In the genomic region with DNA sequence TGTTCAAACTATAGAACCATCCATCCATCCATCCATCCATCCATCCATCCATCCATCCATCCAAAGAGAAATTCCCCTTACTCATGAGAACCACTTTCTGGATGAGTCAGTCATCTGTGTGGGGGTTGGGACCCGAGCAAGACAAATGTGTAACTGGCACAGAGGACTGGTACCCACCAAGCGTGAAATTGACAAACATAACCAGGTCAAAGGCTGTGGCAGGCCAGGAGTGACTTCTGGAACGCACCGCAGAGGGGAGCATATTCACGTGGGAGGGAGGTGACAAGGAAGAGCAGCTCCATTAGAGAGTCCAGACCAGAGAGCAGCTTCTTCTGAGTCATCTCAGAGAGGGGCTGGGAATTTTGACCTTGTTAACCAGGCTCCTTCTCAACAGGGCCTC, we compare ENCODE assay signal across 18 mouse cellular contexts. TPM values are rescaled to one million over a fixed set of nuclear protein-coding genes. Genes with fewer than 3 reads are reported as not detected.
"Had no signal": no experiment of that assay in that cellular context is flagged by ENCODE, and none has a peak within 500 bp of the region (broad histone marks: within the 10 kb centered on the region; RNA-seq: fewer than 3 reads in every experiment).

No protein-coding gene starts in this region.

- DNase-seq: layer of hippocampus, adult 9-11 months; layer of hippocampus, postnatal 36 days; lung, postnatal 14 days; thymus, adult 18-20 months; thymus, postnatal 14 days had no signal

- H3K9me3 ChIP-seq: limb, embryonic 15.5 days; liver, embryonic 12.5 days; lung, embryonic 15.5 days; megakaryocyte, embryonic 14.5 days; midbrain, embryonic 15.5 days; neural tube, embryonic 12.5 days had no signal

- H3K36me3 ChIP-seq: liver, embryonic 12.5 days had no signal

- H3K4me2 ChIP-seq: limb, embryonic 15.5 days; liver, embryonic 12.5 days; lung, embryonic 15.5 days; midbrain, embryonic 11.5 days; midbrain, embryonic 15.5 days; neural tube, embryonic 12.5 days had no signal

- H3K4me3 ChIP-seq: limb, embryonic 15.5 days; liver, embryonic 12.5 days; lung, embryonic 15.5 days; megakaryocyte, embryonic 14.5 days; midbrain, embryonic 15.5 days; neural tube, embryonic 12.5 days had no signal

- H3K9ac ChIP-seq: limb, embryonic 15.5 days; liver, embryonic 12.5 days; lung, embryonic 15.5 days; midbrain, embryonic 15.5 days; neural tube, embryonic 12.5 days had no signal

- ATAC-seq: intestine, embryonic 16.5 days; liver, embryonic 12.5 days; midbrain, embryonic 15.5 days had no signal

- H3K4me1 ChIP-seq: limb, embryonic 15.5 days; liver, embryonic 12.5 days; lung, embryonic 15.5 days; midbrain, embryonic 15.5 days; neural tube, embryonic 12.5 days had no signal

- H3K27me3 ChIP-seq: limb, embryonic 15.5 days; liver, embryonic 12.5 days; lung, embryonic 15.5 days; midbrain, embryonic 15.5 days; neural tube, embryonic 12.5 days had no signal

- H3K27ac ChIP-seq: limb, embryonic 15.5 days; liver, embryonic 12.5 days; lung, embryonic 15.5 days; macrophage; midbrain, embryonic 15.5 days; neural tube, embryonic 12.5 days; stomach, postnatal 0 days had no signal

RNA-seq across cellular contexts. Expression of gene Slc5a10, which starts 1.5 kb away (rescaled TPM):
- total RNA-seq: monocyte, adult 5-6 weeks had no signal
- polyA plus RNA-seq: limb, embryonic 15.5 days; liver, embryonic 12.5 days; liver, embryonic 16.5 days; lung, embryonic 15.5 days; macrophage; midbrain, embryonic 11.5 days; midbrain, embryonic 15.5 days; neural tube, embryonic 12.5 days; stomach, postnatal 0 days had no signal

RNA-seq across cellular contexts. Expression of gene Fam83g, which starts 38.2 kb away (rescaled TPM):
- total RNA-seq: layer of hippocampus, postnatal 36 days; left cerebral cortex, postnatal 25 days; monocyte, adult 5-6 weeks had no signal
- polyA plus RNA-seq: macrophage had no signal
